Mouse (Mus musculus) C2C12 (cell line): Measurements from ENCODE around the gene Olfr572.

Source experiments
- CEBPB ChIP-seq: IDR thresholded peaks from one replicate; pipeline ENCODE4 v1.6.1; 2011; ENCODE audit warnings: low read depth, mild to moderate bottlenecking, control low read depth, moderate library complexity
- CTCF ChIP-seq: IDR thresholded peaks from one replicate; pipeline ENCODE4 v1.5.1; 2011; ENCODE audit not compliant: control insufficient read depth, insufficient read depth, insufficient read length
- USF1 ChIP-seq: IDR thresholded peaks from one replicate; pipeline ENCODE4 v1.6.1; 2011; ENCODE audit warnings: low read depth, mild to moderate bottlenecking, control low read depth, moderate library complexity

DNA sequence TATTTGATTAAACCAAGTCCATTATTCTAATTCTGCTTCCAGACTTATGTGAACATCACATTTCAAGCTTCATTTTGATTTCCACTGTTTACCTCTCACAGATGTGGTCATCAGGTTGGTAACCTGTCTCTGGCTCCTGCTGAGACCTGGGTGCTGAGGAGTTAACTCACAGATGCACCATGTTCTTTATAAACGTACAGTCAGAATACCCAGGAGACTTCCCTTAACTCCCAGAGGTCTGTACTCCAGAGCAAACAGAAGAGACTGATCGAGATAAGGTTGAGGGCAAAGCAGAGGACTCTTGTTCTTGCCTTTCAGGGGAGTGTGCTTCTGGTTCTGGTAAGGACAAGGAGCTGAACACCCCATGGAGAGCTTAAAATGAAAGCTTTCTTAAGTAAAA is 38.2 kb downstream of the Olfr572 start, which contains the start of gene Olfr576:
- no peak for TF ChIP-seq CTCF
- TF ChIP-seq USF1 = no peak
- TF ChIP-seq CEBPB = no peak
